Mouse (Mus musculus) frontal cortex, adult 2 months (tissue): ENCODE results near the gene Ypel2. TPM values are rescaled to one million over a fixed set of nuclear protein-coding genes. Genes with fewer than 3 reads are reported as not detected.

ENCODE experiments used
- DNase-seq, 2 experiments: peaks; one replicate each; pipeline ENCODE4 v3.0.0; 2022; ENCODE audit warnings: low spot score in 1 of 2; ENCODE audit errors: extremely low spot score in 1 of 2
- polyA plus RNA-seq: library from polyadenylated mRNA; depleted of rRNA; stranded (reverse); fragments of >200 nt; gene quantifications from 2 replicates; pipeline ENCODE4 v1.2.3, GENCODE M21; 2012

The Ypel2 gene
- polyA plus RNA-seq, 1 experiment = 34.9 TPM

DNA sequence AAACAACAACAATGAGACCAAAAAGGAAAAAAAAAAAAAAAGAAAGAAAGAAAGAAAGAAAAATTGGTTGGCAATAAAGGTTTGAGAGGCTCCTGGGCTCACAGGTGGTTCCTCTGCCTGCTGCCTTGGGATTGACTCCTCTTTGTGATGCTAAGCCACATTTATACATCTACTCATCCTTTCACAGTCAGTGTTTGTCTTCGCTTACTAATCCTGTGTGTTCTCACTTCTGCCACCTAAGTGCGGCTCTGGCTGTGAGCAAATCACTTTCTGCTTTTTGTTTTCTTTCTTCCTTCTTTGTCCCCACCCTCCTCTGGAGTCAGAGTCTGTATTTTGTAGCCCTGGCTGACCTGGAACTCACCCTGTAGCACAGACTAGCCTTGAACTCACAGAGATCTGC lies 2.8 kb upstream of the Ypel2 start:
- DNase-seq = no peak

DNA sequence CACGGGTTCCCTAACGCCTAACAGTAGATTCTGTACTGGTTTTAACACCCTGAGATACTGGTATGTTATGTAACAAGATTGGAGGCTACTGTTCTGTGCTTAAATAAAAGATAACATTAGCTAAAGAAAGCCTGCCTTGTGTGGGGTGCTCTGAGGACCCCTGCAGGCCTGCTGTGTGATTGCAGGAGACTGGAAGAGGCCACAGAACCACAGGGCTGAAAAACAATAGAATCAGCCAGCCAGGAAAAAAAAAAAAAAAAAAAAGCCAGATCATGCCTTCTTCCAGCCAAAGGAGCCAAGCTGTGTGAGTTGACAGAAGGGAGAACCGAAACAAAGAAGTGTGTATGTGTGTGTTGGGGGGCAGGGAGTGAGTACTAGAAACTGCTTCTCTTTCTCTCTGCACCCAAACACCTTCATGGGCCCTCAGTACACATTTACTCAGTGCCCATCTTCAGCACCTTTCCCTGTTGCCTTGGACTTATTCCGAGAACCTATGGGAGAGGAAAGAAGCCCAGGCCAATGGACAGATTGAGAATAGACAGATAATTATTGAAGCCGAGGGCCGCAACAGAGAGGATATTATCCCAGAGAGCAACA lies 2.2 kb upstream of the Ypel2 start:
- peak; percentile 66 to 81 for DNase-seq

DNA sequence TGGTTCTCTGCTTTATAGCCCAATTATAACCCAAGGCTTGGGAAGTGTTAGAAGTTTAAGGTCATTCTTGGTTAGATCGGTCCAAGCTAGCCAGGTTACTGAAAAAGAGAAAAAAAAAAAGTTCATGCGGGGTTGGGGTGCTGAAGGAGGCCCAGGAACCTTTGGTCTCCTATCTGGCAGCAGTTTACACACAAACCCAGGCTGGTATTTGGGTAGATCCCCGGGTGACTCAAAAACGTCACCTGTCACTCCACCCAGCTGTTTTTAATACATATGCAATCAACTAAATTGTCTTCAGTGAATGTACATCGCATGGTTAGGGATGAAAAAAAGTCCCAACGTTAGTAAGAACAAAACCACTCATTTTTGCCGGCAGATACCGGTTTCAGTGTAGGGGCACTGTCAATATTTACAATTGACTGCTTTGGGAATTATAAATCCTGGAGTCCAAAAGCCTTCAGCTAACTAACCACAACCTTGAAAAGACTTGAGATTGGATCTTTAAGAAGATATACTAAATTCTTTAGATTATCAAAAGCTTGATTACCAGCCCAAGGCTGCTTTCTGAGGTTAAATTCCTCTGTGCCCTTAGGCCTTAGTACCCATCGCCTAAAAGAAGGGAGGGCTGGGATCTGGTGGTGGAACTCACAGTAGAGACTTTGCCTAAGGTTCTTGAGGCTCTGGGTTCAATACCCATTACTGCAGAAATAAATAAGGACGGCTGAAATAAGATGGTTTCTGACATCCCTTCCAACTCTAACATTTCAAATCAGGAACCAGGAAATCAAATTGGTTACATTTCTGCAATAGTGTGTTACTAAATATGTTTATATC lies 1.5 kb upstream of the Ypel2 start:
- no peak for DNase-seq

DNA sequence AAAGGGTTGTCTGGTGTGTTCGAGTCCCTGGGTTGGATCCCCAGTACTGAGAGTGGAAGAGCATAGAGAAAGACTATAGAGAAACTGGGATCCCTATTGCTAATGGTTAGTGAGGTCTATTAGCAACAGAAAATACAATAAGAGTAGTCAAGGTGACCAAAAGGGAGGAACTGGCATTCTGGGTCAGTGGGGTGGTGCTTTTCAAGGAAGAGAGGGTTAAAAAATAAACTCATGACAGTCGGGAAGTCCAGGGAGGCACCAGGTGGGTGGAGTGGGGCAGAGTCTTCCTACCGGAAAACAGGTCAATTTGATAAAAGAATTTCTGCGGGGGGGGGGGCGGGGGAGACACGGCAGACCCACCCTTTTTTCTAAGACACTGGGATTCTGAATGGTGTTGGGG lies 823 bp upstream of the Ypel2 start:
- DNase-seq = no peak

DNA sequence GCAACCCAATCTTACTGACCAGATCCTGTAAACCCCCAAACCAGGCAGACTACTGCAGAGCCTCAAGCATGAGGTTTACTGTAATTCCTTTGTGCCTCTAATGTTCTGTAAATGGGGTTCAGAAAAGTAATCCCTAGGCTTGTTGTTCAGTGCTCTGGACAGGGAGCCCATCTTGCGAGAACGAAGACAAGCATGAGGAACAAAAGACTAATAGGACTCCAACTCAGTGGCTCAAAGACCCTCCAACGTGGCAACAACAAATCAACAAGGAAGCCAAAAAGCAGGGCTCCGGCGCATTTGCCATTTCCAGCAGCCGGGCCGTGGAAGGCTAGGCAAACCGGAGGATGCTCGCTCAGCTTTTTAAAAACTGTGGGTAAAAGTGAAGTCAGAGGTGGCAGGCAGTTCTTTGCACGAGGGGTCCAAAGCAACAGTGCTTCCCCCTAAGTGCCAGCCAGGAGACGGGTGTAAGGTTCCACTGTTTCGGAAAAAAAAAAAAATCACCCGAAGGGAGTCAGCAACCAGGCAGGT lies 982 bp downstream of the Ypel2 start:
- no peak for DNase-seq

DNA sequence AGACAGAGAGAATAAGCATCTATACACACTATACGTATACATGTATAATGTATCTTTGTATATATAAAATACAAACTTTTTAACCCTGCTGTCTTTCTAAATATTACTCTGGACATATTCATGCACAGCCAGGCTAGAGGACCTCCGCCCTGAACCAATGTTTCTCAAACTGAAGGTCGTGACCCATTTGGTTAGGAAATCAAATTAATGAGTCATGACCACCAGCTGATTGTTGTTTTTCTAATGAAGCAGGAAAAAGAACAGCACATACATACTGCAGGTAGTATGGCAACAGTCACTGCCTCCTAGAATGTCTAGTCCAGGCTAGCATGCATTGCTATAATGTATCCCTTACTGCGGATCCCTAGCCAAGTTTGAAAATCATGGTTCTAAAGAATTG lies 2.3 kb downstream of the Ypel2 start:
- DNase-seq = no peak

DNA sequence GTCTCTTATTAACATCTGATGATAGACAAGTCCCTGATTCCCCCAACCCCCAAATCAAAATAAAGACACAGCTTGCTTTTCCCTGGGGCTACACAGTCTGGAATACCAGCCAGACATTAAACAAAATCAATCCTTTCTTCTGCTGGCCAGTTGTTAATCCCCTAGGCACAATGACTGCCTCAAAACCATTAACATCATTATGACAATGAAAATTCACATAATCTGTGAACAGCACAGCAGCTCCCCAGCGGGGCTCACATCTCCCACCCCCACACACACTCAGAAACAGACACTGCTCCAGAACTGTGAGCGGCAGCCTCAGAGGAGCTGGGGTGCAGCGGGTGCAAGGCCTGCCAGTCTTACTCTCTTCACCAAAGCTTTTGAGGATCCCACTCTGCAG lies 3.2 kb downstream of the Ypel2 start:
- peak in 1 of 2 experiments; percentile 56 for DNase-seq

DNA sequence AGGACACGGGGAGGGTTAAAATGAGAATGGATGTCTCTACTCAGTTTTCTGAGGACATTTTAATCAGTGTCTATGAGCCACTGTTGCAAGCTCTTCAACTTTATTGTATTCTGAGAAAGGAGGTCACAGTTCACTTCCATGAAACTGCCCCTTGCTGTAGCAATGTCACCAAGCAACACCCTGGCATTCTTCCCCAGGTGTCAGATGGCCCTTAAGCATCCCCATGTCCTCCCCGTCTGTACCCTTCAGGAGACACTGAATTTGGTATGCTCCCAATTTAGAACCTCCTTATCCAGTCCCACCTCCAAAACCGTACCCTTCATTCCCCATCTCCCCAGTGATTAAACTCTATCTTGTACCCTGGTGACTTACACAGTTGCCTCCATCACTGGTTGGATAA lies 8.5 kb downstream of the Ypel2 start:
- no peak for DNase-seq

DNA sequence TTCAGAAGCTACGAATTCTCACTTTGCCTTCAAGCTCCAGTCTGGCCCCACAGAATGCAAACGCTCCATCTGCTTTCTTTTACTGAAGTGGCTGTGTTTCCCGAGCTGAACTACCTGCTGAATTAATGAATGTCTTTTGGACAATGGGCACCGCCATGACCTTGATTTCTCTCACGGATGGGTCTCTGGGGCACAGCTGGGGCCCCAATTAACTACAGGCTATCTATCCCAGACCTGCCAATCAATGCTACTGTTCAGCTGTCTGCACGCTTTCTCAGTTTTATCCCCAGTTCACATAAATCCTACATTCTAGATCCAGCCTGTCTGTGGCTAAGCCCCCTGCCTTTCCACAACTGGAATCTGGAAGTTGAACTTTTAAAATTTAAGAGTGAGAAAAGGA lies 10.5 kb downstream of the Ypel2 start:
- no peak for DNase-seq

DNA sequence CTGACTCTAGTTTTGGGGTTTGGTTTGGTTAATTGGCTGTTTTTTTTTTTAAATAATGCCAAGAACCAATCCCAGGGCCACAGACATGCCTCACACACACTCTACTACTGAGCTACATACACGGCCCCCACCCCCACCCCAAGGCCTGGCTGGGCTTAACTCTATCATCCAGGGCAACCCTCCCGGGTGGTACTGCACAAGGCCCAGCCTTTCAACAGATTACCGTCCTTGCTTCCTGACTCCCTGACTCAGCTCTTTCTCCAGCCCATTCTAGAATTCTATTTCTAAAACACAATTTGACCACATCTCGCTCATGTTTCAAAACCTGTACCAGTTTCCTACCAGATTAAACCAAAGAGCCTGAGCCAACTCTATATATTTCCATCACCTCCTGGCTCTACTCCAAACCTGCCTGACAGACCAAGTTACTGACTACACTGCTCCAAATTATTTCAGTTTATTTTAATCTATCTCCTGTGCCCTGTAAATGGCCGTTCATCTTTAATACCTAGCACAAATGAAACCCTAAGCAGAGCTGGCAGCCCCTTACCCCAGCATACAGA lies 12.2 kb downstream of the Ypel2 start:
- DNase-seq = no peak

DNA sequence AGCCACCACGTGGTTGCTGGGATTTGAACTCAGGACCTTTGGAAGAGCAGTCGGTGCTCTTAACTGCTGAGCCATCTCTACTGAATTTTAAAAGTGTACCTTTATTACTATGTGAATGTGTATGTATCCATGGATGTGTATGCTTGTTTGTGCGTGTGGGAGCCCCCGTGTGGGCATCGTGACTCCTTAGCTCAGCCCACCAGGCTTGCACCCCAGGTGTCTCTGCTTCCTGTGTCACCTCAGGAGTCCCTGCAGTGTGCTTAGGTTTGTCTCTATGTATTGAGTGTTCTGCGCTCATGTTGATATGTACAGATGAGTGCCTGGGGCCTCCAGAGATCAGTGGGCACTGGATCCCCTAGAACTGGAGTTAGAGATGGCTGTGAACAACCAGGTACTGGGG lies 13.0 kb downstream of the Ypel2 start:
- no peak for DNase-seq

DNA sequence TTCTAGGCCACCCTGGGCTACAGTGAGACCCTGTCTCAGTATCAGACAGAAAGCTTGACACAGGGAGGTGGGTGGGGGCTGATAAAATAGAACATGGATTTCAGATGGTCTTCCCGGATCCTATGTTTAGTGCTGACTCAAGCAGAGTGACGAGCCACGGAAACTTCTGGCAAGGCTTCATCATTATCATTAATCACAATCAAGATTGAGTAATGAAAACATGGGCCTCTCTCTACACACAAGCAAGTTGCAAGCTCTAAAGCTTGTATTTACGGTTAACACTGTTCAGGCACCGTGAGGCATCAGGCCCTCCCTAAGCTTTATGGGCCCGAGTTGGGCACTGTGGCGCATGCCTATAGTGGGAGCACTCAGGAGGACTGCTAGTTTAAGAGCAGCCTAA lies 13.7 kb downstream of the Ypel2 start:
- no peak for DNase-seq

DNA sequence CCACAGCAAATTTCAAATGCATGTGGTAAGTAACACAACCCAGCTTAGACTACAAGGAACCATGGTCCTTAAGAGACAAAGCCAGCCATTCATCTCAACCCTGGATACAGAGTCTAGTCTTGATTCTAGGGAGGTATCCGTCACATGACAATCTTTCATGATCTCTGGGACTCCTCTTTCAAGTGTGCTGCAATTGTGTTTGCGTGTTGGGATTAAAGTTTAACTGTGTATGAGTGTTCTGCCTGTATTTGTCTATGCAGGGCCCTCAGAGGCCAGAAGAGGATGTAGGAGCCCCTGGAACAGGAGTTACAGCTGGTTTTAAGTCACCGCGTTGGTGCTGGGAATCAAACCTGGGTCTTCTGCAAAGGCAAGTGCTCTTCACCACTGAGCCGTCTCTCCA lies 16.3 kb downstream of the Ypel2 start:
- no peak for DNase-seq

DNA sequence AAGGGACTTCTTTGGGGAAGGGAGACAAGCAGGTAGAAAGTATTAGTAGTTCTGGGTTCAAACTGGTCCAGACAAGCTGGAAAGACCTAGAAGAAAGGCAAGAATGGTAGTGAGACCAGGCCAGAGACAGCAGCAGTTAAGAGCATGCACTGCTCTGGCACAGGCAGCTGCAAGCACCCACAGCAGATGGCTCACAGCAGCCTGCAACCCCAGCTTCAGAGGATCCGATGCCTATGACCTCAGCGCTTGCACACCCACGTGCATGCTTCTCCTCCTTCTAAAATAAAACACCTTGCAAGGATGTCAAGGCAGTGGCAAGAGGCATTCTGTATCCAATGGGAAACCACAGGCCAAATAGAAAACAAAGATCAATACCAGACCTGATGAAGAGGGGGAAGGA lies 19.1 kb downstream of the Ypel2 start:
- peak in 1 of 2 experiments; percentile 41 for DNase-seq

DNA sequence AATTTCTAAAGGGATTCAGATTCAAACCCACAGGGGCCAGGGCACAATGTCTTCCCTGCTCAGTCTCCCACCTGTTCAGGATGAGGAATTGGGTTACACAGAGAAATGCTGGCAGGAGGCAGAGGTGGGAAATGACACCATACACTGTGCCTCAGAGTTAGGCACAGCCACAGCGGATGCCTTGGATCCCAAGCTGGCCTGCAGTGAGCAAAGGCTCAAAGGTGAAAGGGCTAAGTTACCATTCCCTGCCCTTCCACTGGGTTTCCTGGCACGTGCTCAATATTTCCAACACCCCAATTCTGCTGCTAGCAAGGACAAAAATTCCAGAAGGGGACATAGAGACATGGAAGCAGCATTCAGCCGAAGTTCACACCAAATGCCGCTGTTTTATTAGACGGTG lies 20.3 kb downstream of the Ypel2 start:
- DNase-seq = no peak

DNA sequence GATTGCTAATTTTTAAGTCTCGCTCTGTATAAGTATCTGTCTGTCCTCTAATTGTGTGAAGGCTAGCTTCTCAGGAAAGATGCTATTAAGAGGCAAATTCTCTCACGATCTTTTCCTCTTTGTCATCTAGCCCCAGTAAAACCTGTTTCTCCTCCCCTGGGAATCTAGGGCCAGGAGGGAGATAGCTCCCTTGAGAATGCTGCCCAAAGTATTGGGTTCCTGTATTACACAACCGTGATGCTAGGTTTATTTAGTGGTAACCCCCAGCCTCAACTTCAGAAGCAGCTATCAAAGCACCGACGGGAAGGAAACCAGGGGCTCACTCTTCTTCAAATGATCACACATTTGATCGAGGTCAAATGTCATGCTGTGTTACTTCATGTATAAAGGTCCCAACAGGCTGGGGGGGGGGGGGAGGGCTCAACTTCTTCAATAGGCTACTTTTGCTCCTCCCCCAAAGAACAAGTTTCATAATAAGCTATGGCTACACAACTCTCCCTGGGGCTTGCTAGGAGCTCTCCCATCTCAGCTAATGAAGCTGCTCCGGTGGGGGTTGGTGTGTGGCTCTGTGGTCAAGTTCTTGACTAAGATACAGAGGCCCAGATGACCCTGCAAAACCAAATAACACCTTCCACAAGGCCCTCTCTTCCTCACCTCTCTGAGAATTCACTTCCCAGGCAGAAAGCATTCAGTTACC lies 22.3 kb downstream of the Ypel2 start:
- no peak for DNase-seq

DNA sequence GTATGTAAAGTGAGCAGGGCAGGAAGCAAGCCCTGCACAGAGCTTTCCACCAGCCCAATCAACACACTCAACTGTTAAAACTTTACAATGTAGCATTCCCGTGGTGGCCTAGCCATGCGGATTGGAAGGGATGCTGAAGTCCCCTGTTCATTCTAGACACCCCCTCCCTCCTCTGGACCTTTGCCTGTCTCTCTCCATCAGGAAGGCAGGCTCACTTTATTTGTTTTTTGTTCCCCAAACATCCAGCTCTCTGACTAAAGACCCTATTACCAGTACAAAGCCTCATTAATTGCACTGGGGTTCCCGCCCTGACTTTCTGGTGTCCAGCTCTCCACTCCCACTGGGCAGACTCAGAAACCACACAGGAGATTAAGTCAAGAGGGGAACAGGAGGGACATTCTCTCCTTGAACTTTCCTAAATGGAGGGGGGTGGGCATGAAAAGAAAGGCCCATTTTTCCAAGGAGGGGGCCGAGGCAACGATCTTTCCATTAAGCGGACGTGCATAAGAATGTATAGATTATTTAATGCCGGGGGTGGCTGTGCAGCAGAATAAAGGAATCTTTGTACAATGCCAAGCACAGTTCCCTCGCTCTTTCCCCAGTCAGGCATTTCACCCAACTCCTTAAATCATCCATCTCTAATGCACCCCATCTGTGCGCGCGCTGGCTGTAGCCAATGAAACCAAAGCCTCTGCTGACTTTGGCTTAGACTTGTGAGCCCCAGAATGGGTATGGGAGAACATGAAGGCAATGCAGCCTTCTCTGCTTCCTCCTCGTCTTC lies 24.3 kb downstream of the Ypel2 start:
- no peak for DNase-seq

DNA sequence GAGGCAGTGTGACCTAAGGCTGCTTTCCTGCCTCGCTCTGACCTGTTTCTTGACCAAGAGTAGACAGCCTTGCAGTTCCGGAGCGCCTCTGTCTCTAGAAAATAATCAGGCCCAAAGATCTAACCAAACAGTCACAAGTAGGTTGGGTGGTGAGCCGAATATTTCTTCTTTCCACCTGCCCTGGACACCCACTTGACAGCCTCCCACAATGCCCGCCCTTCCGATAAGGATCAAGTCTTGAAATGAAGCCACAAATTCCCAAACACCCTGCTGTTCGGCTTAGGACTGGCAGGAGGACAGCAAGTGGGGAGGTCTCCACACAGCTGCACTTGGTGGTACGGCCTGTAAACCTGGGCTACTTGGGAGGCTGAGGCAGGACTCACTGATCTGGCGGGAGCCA lies 26.0 kb downstream of the Ypel2 start:
- no peak for DNase-seq

DNA sequence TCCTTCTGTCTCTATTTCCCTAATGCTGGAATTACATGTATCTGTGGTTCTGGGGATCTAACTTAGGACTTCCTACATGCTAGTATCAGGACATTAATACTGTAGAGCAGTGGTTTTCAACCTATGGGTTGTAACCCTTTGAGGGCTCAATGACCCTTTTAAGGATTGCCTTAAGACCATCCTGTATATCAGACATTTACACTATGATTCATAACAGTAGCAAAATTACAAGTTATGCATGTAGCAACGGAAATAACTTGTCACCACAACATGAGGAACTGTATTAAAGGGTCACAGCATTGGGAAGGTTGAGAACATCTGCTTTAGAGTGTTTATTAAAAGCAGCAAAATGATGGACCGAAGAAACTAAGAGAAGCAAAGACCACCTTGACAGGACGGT lies 26.8 kb downstream of the Ypel2 start:
- no peak for DNase-seq

DNA sequence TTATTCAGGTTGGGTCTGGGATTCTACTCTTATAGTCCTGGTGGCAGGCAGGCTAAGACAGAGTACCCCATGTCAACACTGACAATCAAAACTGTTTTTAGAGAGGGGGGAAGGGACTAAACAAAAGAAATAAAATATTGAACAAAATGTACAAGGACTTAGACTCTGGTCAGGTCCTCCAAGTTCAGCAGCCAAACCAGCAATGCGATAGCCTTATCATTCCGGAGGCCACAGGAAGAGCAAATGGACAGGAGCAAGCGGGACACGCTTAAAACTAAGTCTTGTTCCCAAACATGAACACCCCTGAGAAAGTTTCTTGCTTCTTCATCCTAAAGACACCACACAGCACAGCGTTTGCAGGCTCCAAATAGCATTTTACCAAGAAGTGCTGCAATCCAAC lies 28.4 kb downstream of the Ypel2 start:
- no peak for DNase-seq

DNA sequence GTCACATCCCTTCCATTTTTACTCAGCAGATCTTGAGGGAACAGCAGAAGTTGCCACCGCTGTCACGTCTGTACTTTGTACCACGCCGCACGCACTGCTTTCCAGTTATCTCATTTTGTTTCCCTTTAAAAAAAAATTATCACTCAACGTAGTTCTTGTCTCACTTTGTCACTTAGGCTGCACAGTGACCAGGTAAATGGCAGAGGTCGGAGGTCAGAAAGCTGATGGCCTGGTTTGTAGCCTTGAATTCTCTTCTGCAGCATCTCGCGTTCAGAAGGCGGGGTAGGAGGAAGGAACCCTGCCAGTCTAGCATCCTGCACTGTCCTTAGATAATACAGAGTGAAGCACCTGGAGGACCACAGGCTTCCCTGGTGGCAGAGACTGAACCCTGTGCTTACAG lies 29.8 kb downstream of the Ypel2 start:
- no peak for DNase-seq
